Comparison of ENCODE assay signal across 24 mouse cellular contexts in the genomic region with DNA sequence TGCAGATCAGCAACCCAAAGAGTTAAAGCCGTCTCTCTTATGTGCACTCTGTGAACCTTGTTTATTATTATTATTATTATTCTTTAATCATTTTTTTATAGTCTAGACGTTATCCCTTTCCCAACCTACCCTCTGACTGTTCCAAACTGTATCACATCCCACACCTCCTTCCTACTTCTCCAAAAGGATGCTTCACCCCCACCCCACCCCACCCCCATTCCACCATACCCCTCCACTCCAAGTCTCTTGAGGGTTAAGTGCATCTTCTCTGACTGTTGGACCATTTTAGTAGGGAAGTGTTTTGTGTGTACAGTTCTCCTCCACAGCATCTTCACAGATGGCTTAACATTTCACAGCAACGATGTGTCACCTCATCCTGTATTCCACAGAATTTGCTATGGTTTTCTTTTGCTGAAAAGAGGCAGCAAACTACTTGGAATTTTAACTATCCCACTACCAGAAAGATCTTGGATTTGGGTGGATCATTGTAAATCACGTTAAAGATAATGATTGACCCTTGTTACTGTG. TPM values are rescaled to one million over a fixed set of nuclear protein-coding genes. Genes with fewer than 3 reads are reported as not detected.
A peak's percentile ranks its signal among the peaks of the same experiment; 100 is the strongest.
DNase-seq lines count a peak whose midpoint lies in the region; ATAC-seq lines count a peak whose summit lies in the region.
"Had no signal": no experiment of that assay in that cellular context is flagged by ENCODE, and none has a peak within 500 bp of the region (broad histone marks: within the 10 kb centered on the region; RNA-seq: fewer than 3 reads in every experiment).

No protein-coding gene starts in this region.

- no peaks in the 10 kb centered on the region for H3K9me3 ChIP-seq in forebrain, embryonic 15.5 days
- no peaks in the 10 kb centered on the region for H3K9me3 ChIP-seq in forebrain, embryonic 11.5 days (ENCODE audit: control insufficient read depth, low read length)
- H3K9me3 ChIP-seq in midbrain, embryonic 16.5 days (replicated peaks; ENCODE audit: control insufficient read depth, low read length, poor library complexity, severe bottlenecking) = no peaks in the 10 kb centered on the region
- no peaks in the 10 kb centered on the region for H3K9me3 ChIP-seq in midbrain, embryonic 11.5 days (ENCODE audit: control insufficient read depth, low read length)
- H3K9me3 ChIP-seq: G1E; hindbrain, embryonic 13.5 days had no signal

- no peak for DNase-seq in forebrain, embryonic 11.5 days (ENCODE audit: low spot score)
- DNase-seq in frontal cortex, postnatal 10 days (ENCODE audit: low spot score in 2 of 2) = no peak
- DNase-seq in midbrain, embryonic 11.5 days (ENCODE audit: low spot score, missing footprints) = no peak
- peak; percentile 40 for DNase-seq in brain, adult 2 months (ENCODE audit: low read depth, low spot score)
- no peak for DNase-seq in left cerebral cortex, adult 18-20 months (ENCODE audit: low spot score in 2 of 2)
- DNase-seq: adrenal gland, adult 2 months; adrenal gland, postnatal 14 days; B cell, adult 2 months; cerebellum, adult 11-12 months; cerebellum, adult 8-10 months; cerebellum, postnatal 14 days; gastrocnemius, adult 2 months; gastrocnemius, postnatal 14 days; heart, adult 11 months; kidney, adult 18-20 months had no signal

- no peak overlapping the region for H3K4me2 ChIP-seq in forebrain, embryonic 15.5 days (replicated peaks)
- no peak overlapping the region for H3K4me2 ChIP-seq in forebrain, embryonic 11.5 days (ENCODE audit: low read depth, low read length, severe bottlenecking)
- no peak overlapping the region for H3K4me2 ChIP-seq in midbrain, embryonic 16.5 days (ENCODE audit: low read length)
- H3K4me2 ChIP-seq in midbrain, embryonic 11.5 days = no peak overlapping the region
- H3K4me2 ChIP-seq: heart, embryonic 11.5 days; hindbrain, embryonic 13.5 days had no signal

- ATAC-seq in forebrain, embryonic 15.5 days (replicated peaks) = peak; percentile 57; the same call in 1 of the 2 replicates
- no peak for ATAC-seq in forebrain, embryonic 11.5 days (replicated peaks; ENCODE audit: low FRiP score)
- ATAC-seq in frontal cortex, adult (ENCODE audit: low TSS enrichment) = peak; percentile 96
- ATAC-seq in midbrain, embryonic 16.5 days = no peak
- no peak for ATAC-seq in midbrain, embryonic 11.5 days (ENCODE audit: low FRiP score)
- ATAC-seq: inflammation-experienced regulatory T-cells, adult 6 months; intestine, embryonic 16.5 days had no signal

- no peak overlapping the region for H3K27ac ChIP-seq in forebrain, embryonic 15.5 days (replicated peaks)
- no peak overlapping the region for H3K27ac ChIP-seq in forebrain, embryonic 11.5 days (ENCODE audit: low read depth, low read length)
- peak overlapping the region; percentile 57; the same call in 1 of the 2 replicates for H3K27ac ChIP-seq in midbrain, embryonic 16.5 days (ENCODE audit: low read length)
- H3K27ac ChIP-seq in midbrain, embryonic 11.5 days (ENCODE audit: low read depth, low read length) = no peak overlapping the region
- H3K27ac ChIP-seq: gastrocnemius, adult 2 months; hindbrain, embryonic 13.5 days had no signal

- 70% methylated on average over 4 of the region's 4 CpGs for WGBS in forebrain, embryonic 15.5 days
- WGBS in forebrain, embryonic 11.5 days = 81% methylated on average over 4 of the region's 4 CpGs
- 72% methylated on average over 4 of the region's 4 CpGs for WGBS in midbrain, embryonic 16.5 days
- 75% methylated on average over 4 of the region's 4 CpGs for WGBS in midbrain, embryonic 11.5 days

- no peak overlapping the region for H3K4me3 ChIP-seq in forebrain, embryonic 15.5 days
- no peak overlapping the region for H3K4me3 ChIP-seq in forebrain, embryonic 11.5 days (ENCODE audit: low read depth, low read length)
- no peak overlapping the region for H3K4me3 ChIP-seq in midbrain, embryonic 16.5 days (ENCODE audit: low read depth, low read length)
- H3K4me3 ChIP-seq in midbrain, embryonic 11.5 days (ENCODE audit: low read depth, low read length) = no peak overlapping the region
- H3K4me3 ChIP-seq: gastrocnemius, adult 2 months; hindbrain, embryonic 13.5 days had no signal

- no peaks in the 10 kb centered on the region for H3K36me3 ChIP-seq in forebrain, embryonic 15.5 days
- no peaks in the 10 kb centered on the region for H3K36me3 ChIP-seq in forebrain, embryonic 11.5 days (ENCODE audit: control insufficient read depth, insufficient read depth, low read length)
- no peaks in the 10 kb centered on the region for H3K36me3 ChIP-seq in midbrain, embryonic 16.5 days (ENCODE audit: control insufficient read depth, insufficient read depth, low read length)
- no peaks in the 10 kb centered on the region for H3K36me3 ChIP-seq in midbrain, embryonic 11.5 days (ENCODE audit: control insufficient read depth, insufficient read depth, low read length)
- H3K36me3 ChIP-seq: G1E; hindbrain, embryonic 13.5 days had no signal

- no peak overlapping the region for H3K9ac ChIP-seq in forebrain, embryonic 15.5 days (replicated peaks)
- H3K9ac ChIP-seq in forebrain, embryonic 11.5 days (ENCODE audit: low read length) = no peak overlapping the region
- H3K9ac ChIP-seq in midbrain, embryonic 16.5 days (ENCODE audit: low read depth, low read length) = no peak overlapping the region
- H3K9ac ChIP-seq in midbrain, embryonic 11.5 days (ENCODE audit: low read length) = no peak overlapping the region
- H3K9ac ChIP-seq: hindbrain, embryonic 13.5 days had no signal

- no peaks in the 10 kb centered on the region for H3K27me3 ChIP-seq in forebrain, embryonic 15.5 days
- H3K27me3 ChIP-seq in forebrain, embryonic 11.5 days (ENCODE audit: control insufficient read depth, insufficient read depth, low read length) = no peaks in the 10 kb centered on the region
- H3K27me3 ChIP-seq in midbrain, embryonic 16.5 days (ENCODE audit: control insufficient read depth, insufficient read depth, low read depth, low read length) = no peaks in the 10 kb centered on the region
- H3K27me3 ChIP-seq in midbrain, embryonic 11.5 days (ENCODE audit: control insufficient read depth, insufficient read depth, low read length) = no peaks in the 10 kb centered on the region
- H3K27me3 ChIP-seq: CH12.LX; hindbrain, embryonic 13.5 days had no signal

- no peaks in the 10 kb centered on the region for H3K4me1 ChIP-seq in forebrain, embryonic 15.5 days
- H3K4me1 ChIP-seq in forebrain, embryonic 11.5 days (replicated peaks; ENCODE audit: control insufficient read depth, insufficient read depth, low read length) = no peaks in the 10 kb centered on the region
- no peaks in the 10 kb centered on the region for H3K4me1 ChIP-seq in midbrain, embryonic 16.5 days (ENCODE audit: control insufficient read depth, insufficient read depth, low read length)
- no peaks in the 10 kb centered on the region for H3K4me1 ChIP-seq in midbrain, embryonic 11.5 days (ENCODE audit: control insufficient read depth, insufficient read depth, low read length)
- H3K4me1 ChIP-seq: hindbrain, embryonic 13.5 days had no signal

RNA-seq across cellular contexts. Expression of a gene that starts 41.8 kb away (rescaled TPM):
- 32.6 and 35.6 TPM in 2 replicates for polyA plus RNA-seq in forebrain, embryonic 15.5 days (2015; fragmentation: Nextera tagmentation; extraction: Ambion mirVana)
- 31.0 and 36.1 TPM in 2 replicates for polyA plus RNA-seq in forebrain, embryonic 11.5 days (2014; fragmentation: Nextera tagmentation; extraction: Ambion mirVana)
- 21.7 and 23.1 TPM in 2 replicates for polyA plus RNA-seq in midbrain, embryonic 16.5 days (2015; fragmentation: Nextera tagmentation; extraction: Ambion mirVana)
- 40.0 and 43.9 TPM in 2 replicates for polyA plus RNA-seq in midbrain, embryonic 11.5 days (2014; fragmentation: Nextera tagmentation; extraction: Ambion mirVana)
- 10 to 100 TPM; 20.1 to 20.8 TPM for total RNA-seq in left cerebral cortex, adult 18-20 months (2021)

RNA-seq across cellular contexts. Expression of a gene that starts 41.9 kb away (rescaled TPM):
- polyA plus RNA-seq in forebrain, embryonic 15.5 days (2015; fragmentation: Nextera tagmentation; extraction: Ambion mirVana) = 40.0 and 44.1 TPM in 2 replicates
- 33.3 and 35.9 TPM in 2 replicates for polyA plus RNA-seq in forebrain, embryonic 11.5 days (2014; fragmentation: Nextera tagmentation; extraction: Ambion mirVana)
- polyA plus RNA-seq in midbrain, embryonic 16.5 days (2015; fragmentation: Nextera tagmentation; extraction: Ambion mirVana) = 39.4 and 41.3 TPM in 2 replicates
- polyA plus RNA-seq in midbrain, embryonic 11.5 days (2014; fragmentation: Nextera tagmentation; extraction: Ambion mirVana) = 40.7 and 44.0 TPM in 2 replicates
- 10 to 100 TPM; 27.6 to 29.4 TPM for total RNA-seq in left cerebral cortex, adult 18-20 months (2021)

Comparison
In these comparisons a context has a peak if more than half of its experiments do, and no peak if none do; other contexts are left out.
1. ATAC-seq: peak in forebrain, embryonic 15.5 days (single experiment) and frontal cortex, adult (single experiment); none in forebrain, embryonic 11.5 days (single experiment), midbrain, embryonic 16.5 days (single experiment) and midbrain, embryonic 11.5 days (single experiment).